Mouse (Mus musculus) limb, embryonic 11.5 days (tissue): ENCODE results near the gene Scaf4. TPM values are rescaled to one million over a fixed set of nuclear protein-coding genes. Genes with fewer than 3 reads are reported as not detected.
"Not testable (repeated sequence)": the region's sequence is repeated elsewhere in the genome, so short reads cannot be mapped to it uniquely, and the experiment has no call there.

Experiments used
- ATAC-seq: fragments of 200-750 bp; cut with Nextera tagmentation; 2 replicates; pipeline ENCODE4 v1.8.0; 2017; ENCODE audit warnings: low read depth; ENCODE audit not compliant: insufficient number of reproducible peaks, low FRiP score, low TSS enrichment
- DNase-seq: peaks from one replicate; pipeline ENCODE4 v3.0.0-alpha.2; 2015; ENCODE audit warnings: low spot score
- H3K27ac ChIP-seq: fragments of 300-500 bp; sonication (generic); replicated peaks from 2 replicates; pipeline ENCODE4 v1.5.1; 2014; ENCODE audit warnings: low read depth, mild to moderate bottlenecking, low read length
- H3K27me3 ChIP-seq: fragments of 300-500 bp; sonication (generic); 2 replicates; pipeline ENCODE4 v1.6.1; 2014; ENCODE audit warnings: mild to moderate bottlenecking, low read length, mixed read lengths; ENCODE audit not compliant: control insufficient read depth, insufficient read depth
- H3K36me3 ChIP-seq: fragments of 300-500 bp; sonication (generic); 2 replicates; pipeline ENCODE4 v1.6.1; 2014; ENCODE audit warnings: mild to moderate bottlenecking, low read length, moderate library complexity, mixed read lengths; ENCODE audit not compliant: control insufficient read depth, insufficient read depth
- H3K4me1 ChIP-seq: fragments of 300-500 bp; sonication (generic); 2 replicates; pipeline ENCODE4 v1.6.1; 2014; ENCODE audit warnings: low read length, mixed read lengths; ENCODE audit not compliant: control insufficient read depth, insufficient read depth
- H3K4me2 ChIP-seq: fragments of 300-500 bp; sonication (generic); 2 replicates; pipeline ENCODE4 v1.6.1; 2014; ENCODE audit warnings: low read depth, mild to moderate bottlenecking, moderate library complexity; ENCODE audit not compliant: severe bottlenecking
- H3K4me3 ChIP-seq: fragments of 300-500 bp; sonication (generic); 2 replicates; pipeline ENCODE4 v1.5.1; 2014; ENCODE audit warnings: low read depth, low read length
- H3K9ac ChIP-seq: fragments of 300-500 bp; sonication (generic); 2 replicates; pipeline ENCODE4 v1.6.1; 2014; ENCODE audit warnings: mild to moderate bottlenecking, low read length
- H3K9me3 ChIP-seq: fragments of 300-500 bp; sonication (generic); 2 replicates; pipeline ENCODE4 v1.6.1; 2016; ENCODE audit warnings: low read length; ENCODE audit not compliant: control insufficient read depth
- WGBS: fragments of 180-500 bp; shearing (Covaris S2); extraction: QIAGEN DNeasy Blood & Tissue Kit; methylation state at CpG from one replicate; pipeline ENCODE4 v1.1.7; 2014; 5-methylcytosine and 5-hydroxymethylcytosine counted together
- polyA plus RNA-seq: library from polyadenylated mRNA; unstranded; fragments of >200 nt; fragmentation: Nextera tagmentation; extraction: Ambion mirVana; gene quantifications from 2 replicates; pipeline ENCODE4 v1.2.1, GENCODE M21; 2014

The Scaf4 gene
- polyA plus RNA-seq, 1 experiment from 2014 or later = 35.2 TPM

GRCm38 (mm10) chr16:90261791-90262190 is 22.5 kb downstream of the Scaf4 start:
- Histone ChIP-seq H3K36me3 (peaks cover 9% of the 10 kb centered on the region), H3K27me3 (no peaks in the 10 kb centered on the region), H3K9ac (no peak overlapping the region), H3K27ac (no peak overlapping the region), H3K4me3 (no peak overlapping the region), H3K4me1 (no peaks in the 10 kb centered on the region), H3K4me2 (no peak overlapping the region), H3K9me3 (no peaks in the 10 kb centered on the region)
- no peak for DNase-seq
- 97% methylated on average over 2 of the region's 2 CpGs for whole genome bisulfite sequencing
- no peak for ATAC-seq

DNA sequence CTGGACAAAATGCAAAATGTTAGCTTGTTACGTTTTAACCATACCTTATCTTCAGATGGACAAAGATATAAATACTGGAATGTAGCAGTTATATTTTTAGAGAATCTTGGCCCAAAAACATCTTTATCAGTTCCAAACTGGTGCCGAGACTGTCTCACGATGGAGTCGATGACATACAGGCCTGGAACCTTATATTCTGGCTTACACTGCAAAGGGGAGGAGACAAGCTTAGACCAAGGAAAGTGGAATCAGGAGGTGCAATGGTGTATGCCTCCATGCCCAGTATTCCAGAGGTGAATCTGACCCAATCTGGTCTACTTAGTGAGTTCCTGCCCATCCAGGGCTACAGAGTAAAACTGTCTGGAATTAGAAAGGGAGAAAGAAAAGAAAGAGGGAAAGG is 24.2 kb downstream of the Scaf4 start:
- Histone ChIP-seq H3K27me3 (no peaks in the 10 kb centered on the region), H3K27ac (no peak overlapping the region), H3K9ac (no peak overlapping the region), H3K4me1 (no peaks in the 10 kb centered on the region), H3K36me3 (peaks cover 11% of the 10 kb centered on the region), H3K4me3 (no peak overlapping the region), H3K4me2 (no peak overlapping the region), H3K9me3 (no peaks in the 10 kb centered on the region)
- 91% methylated on average over 4 of the region's 4 CpGs for WGBS
- ATAC-seq = no peak
- DNase-seq = no peak

- Histone ChIP-seq H3K27me3 (no peaks in the 10 kb centered on the region), H3K27ac (no peak overlapping the region), H3K36me3 (peaks cover 11% of the 10 kb centered on the region), H3K9me3 (no peaks in the 10 kb centered on the region), H3K4me2 (no peak overlapping the region), H3K9ac (no peak overlapping the region), H3K4me3 (no peak overlapping the region), H3K4me1 (no peaks in the 10 kb centered on the region)
- DNase-seq (no peak), ATAC-seq (no peak)
- WGBS = 93% methylated on average over 5 of the region's 5 CpGs
These were observed 24.7 kb downstream of the Scaf4 start for GRCm38 (mm10) chr16:90259623-90260022.

DNA sequence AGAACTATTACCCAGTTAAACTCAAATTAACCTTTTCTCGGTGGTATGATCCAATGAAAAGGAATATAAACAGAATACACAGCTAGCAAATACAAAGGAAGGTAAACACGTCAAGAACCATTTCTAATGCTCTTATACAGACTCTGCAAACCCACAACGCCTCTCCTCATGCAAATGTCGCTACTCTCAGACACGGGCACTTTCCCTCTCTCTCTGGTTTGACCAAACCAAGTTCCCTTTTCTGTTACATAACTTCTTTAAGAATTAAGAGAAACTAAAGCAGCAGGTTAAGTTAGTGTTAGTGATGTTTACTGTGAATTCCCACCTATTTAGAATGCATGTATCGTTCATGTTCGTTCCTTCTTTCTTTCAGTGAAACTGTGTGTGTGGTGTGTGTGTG is 25.4 kb downstream of the Scaf4 start:
- no peaks in the 10 kb centered on the region for H3K9me3 ChIP-seq
- WGBS = 92% methylated on average over 7 of the region's 7 CpGs
- no peak overlapping the region for H3K4me2 ChIP-seq
- no peak overlapping the region for H3K4me3 ChIP-seq
- ATAC-seq (no peak), DNase-seq (no peak)
- no peaks in the 10 kb centered on the region for H3K4me1 ChIP-seq
- H3K36me3 ChIP-seq = peaks cover 11% of the 10 kb centered on the region
- H3K27me3 ChIP-seq = no peaks in the 10 kb centered on the region
- no peak overlapping the region for H3K27ac ChIP-seq
- H3K9ac ChIP-seq = no peak overlapping the region

DNA sequence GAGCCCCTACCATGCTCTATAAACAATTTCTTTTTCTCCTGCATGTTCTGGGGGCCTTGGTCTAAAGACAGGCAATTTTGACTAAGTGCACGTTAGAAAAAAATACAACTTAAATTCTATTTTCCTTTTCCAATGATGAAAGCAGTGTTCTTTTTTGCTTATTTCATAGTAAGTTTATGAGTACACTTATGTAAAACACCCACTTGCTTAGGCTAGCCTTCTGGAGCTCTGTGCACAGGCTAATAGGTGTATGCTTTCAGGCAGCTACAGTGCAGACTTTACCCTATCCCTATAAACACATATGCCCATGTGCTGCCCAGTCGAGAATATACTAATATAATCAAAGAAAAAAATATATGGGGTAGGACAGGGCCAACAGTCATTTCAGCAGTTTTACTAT is 31.8 kb downstream of the Scaf4 start:
- ATAC-seq (no peak), DNase-seq (no peak)
- no peaks in the 10 kb centered on the region for H3K27me3 ChIP-seq
- no peak overlapping the region for H3K4me2 ChIP-seq
- H3K9ac ChIP-seq = no peak overlapping the region
- H3K27ac ChIP-seq = no peak overlapping the region
- 93% methylated on average over 2 of the region's 2 CpGs for WGBS
- no peak overlapping the region for H3K4me3 ChIP-seq
- peaks cover 19% of the 10 kb centered on the region for H3K36me3 ChIP-seq
- H3K4me1 ChIP-seq = no peaks in the 10 kb centered on the region
- no peaks in the 10 kb centered on the region for H3K9me3 ChIP-seq

- not testable (repeated sequence) for DNase-seq, H3K9me3 ChIP-seq, H3K9ac ChIP-seq, H3K27me3 ChIP-seq, ATAC-seq, H3K27ac ChIP-seq, H3K4me1 ChIP-seq, H3K4me2 ChIP-seq, H3K4me3 ChIP-seq
- peaks cover 18% of the 10 kb centered on the region for H3K36me3 ChIP-seq
- 96% methylated on average over 3 of the region's 3 CpGs for WGBS
These were observed 33.0 kb downstream of the Scaf4 start for GRCm38 (mm10) chr16:90251256-90251655.

- WGBS = 91% methylated on average over 7 of the region's 7 CpGs
- no peaks in the 10 kb centered on the region for H3K9me3 ChIP-seq
- H3K4me3 ChIP-seq = no peak overlapping the region
- no peak for ATAC-seq
- no peak overlapping the region for H3K27ac ChIP-seq
- no peak for DNase-seq
- H3K4me2 ChIP-seq = no peak overlapping the region
- H3K36me3 ChIP-seq = peaks cover 20% of the 10 kb centered on the region
- H3K9ac ChIP-seq = no peak overlapping the region
- H3K4me1 ChIP-seq = no peaks in the 10 kb centered on the region
- H3K27me3 ChIP-seq = no peaks in the 10 kb centered on the region
These were observed 34.2 kb downstream of the Scaf4 start for GRCm38 (mm10) chr16:90250099-90250498.

DNA sequence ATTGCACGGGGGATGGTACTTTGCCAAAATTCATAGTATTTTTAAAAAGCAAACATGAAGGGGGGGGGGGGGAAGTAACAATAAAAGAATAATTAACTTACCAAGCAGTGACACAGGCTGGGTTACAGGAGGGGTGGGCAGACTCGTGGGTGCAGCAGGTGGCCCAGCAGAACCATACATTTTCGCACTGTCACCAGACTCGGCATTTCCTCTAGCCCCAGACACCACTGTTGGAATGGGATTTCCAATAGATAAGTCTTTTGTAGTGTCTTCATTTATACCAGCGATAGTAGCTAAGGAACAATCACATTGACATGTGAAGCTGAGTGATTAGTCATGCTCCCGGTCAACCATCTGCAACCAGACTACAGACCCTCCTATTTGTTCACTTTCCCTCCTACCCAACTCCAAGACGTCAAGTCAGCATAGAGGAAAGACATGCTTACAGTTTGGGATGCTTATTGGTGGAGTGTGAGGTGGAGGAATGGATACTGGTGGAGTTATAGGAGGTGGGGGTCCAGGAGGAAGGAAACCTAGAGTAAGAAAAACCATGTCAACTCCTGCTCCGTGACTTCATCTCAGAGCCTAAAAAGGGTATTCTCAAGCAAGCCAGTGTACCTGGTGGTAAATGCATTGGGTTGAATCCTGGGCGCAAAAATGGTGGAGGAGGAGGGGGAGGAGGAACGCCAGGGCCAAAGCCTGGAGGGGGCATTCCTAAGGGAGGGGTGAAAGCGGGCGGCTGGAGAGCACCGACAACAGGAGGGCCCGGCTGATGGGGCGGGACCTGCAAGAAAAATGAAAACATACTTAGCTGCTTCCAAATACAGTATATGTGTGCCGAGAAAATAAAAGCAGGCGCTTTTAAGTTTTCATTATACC is 41.6 kb downstream of the Scaf4 start:
- H3K27me3 ChIP-seq = no peaks in the 10 kb centered on the region
- H3K4me3 ChIP-seq = no peak overlapping the region
- DNase-seq (no peak), ATAC-seq (no peak)
- no peak overlapping the region for H3K27ac ChIP-seq
- H3K4me1 ChIP-seq = no peaks in the 10 kb centered on the region
- H3K9me3 ChIP-seq = no peaks in the 10 kb centered on the region
- 83% methylated on average over 17 of the region's 17 CpGs for WGBS
- H3K36me3 ChIP-seq = peaks cover 23% of the 10 kb centered on the region
- H3K9ac ChIP-seq = no peak overlapping the region
- H3K4me2 ChIP-seq = no peak overlapping the region

- Histone ChIP-seq H3K4me2 (no peak overlapping the region), H3K27ac (no peak overlapping the region), H3K36me3 (peaks cover 23% of the 10 kb centered on the region), H3K9ac (no peak overlapping the region), H3K4me1 (no peaks in the 10 kb centered on the region), H3K9me3 (no peaks in the 10 kb centered on the region), H3K27me3 (no peaks in the 10 kb centered on the region), H3K4me3 (no peak overlapping the region)
- DNase-seq = no peak
- ATAC-seq = no peak
- 89% methylated on average over 4 of the region's 4 CpGs for WGBS
These were observed 42.4 kb downstream of the Scaf4 start for GRCm38 (mm10) chr16:90241875-90242274.
